Mouse (Mus musculus): ENCODE results near the gene Adgrg3. TPM values are rescaled to one million over a fixed set of nuclear protein-coding genes. Genes with fewer than 3 reads are reported as not detected.
"Not testable (repeated sequence)": the region's sequence is repeated elsewhere in the genome, so short reads cannot be mapped to it uniquely, and the experiment has no call there.

The Adgrg3 gene
- polyA plus RNA-seq, 1 experiment = 0.23 TPM

DNA sequence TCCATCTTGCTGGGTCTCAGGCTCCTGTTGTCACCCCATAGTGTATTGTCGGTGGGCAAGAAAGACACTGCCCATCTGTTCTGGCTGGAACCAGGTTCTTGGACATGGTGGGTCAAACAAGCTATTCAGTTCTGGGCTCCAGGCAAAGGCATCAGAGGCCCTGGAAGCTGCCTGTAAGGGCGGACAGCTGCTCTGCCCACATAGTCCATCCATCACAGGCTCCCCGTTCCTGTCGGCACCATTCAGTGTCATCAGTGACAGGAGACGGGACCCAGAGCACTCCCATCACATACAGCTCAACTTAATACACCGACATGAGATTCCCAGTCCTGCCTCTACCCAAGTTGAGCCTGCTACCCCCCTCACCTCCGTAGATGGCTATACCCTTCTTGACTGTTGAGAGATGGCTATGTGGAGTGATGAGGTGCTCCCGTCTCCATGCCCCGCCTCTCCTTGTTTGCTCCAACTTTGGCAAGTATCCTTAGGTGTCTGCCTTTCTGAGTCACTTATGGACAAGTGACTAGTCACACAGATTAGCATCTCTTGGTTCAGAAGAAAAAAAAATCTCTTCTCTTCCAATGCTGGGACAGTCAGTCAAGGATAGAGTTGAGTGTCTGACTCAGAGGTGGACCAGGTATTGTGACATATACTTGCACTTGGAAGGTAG is 610 bp downstream of the Adgrg3 start:
- no peak overlapping the region for H3K4me3 ChIP-seq (ENCODE audit: insufficient read depth, low read length)
- no peak overlapping the region for H3K27ac ChIP-seq (ENCODE audit: insufficient read depth, low read depth, low read length)
- TF ChIP-seq POLR2A (IDR thresholded peaks at IDR 0.05; ENCODE audit: borderline replicate concordance, low read depth, low read length) (no peak), CTCF (IDR thresholded peaks at IDR 0.05; ENCODE audit: low read depth, low read length) (no peak)
- no peaks in the 10 kb centered on the region for H3K4me1 ChIP-seq (ENCODE audit: control insufficient read depth, insufficient read depth, low read length)

DNA sequence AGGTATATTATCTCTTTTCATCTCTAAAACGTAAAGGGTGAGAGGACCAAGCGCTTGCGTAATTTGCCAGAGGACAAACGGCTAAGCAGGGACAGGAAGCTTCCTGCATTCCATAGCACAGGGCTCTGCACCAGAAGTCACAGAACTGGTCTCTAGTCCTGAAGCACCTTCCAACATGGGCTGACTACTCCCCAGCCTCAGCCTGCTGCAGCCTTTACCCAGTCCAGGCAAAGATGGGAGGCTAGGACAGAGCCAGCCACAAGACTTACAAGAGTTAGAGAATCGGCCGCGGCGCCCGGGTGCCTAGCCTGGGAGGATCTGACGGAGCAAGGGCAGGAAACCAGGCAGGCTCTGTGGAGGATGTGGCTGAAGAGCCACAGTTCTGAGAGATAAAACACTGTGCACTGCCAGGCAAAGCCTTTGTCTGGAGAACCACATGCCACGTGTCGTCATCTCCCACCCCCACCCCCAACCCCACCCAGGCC is 2.8 kb downstream of the Adgrg3 start:
- TF ChIP-seq POLR2A (IDR thresholded peaks at IDR 0.05; ENCODE audit: borderline replicate concordance, low read depth, low read length) = no peak
- TF ChIP-seq CTCF (IDR thresholded peaks at IDR 0.05; ENCODE audit: low read depth, low read length) = no peak
- peak overlapping the region; percentile 15; the same call in 1 of the 2 replicates for H3K4me3 ChIP-seq (ENCODE audit: insufficient read depth, low read length)
- peaks cover 9% of the 10 kb centered on the region for H3K4me1 ChIP-seq (ENCODE audit: control insufficient read depth, insufficient read depth, low read length)
- no peak overlapping the region for H3K27ac ChIP-seq (ENCODE audit: insufficient read depth, low read depth, low read length)

DNA sequence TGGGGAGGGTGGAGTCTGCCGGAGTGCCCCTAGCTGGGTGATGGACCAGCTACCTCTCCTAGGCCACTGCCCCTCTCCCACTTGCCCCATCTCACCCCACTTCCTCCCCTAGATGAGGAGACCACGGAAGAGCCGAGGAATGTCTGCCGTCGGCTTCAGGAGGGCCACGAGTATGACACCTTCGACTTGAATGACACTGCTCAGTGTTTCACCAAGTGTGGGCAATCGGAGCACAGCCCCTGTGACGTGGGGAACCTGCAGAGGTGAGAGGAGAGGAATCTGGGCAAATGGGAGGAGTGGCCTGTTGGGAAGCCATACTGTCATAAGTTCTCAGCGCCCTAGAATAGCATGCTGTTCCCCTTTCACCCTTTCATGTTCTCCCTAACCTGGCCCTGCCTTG is 3.3 kb downstream of the Adgrg3 start:
- Histone ChIP-seq H3K27ac (ENCODE audit: insufficient read depth, low read depth, low read length) (no peak overlapping the region), H3K4me3 (ENCODE audit: insufficient read depth, low read length) (no peak overlapping the region), H3K4me1 (ENCODE audit: control insufficient read depth, insufficient read depth, low read length) (peaks cover 9% of the 10 kb centered on the region)
- TF ChIP-seq POLR2A (IDR thresholded peaks at IDR 0.05; ENCODE audit: borderline replicate concordance, low read depth, low read length) = no peak
- TF ChIP-seq CTCF (IDR thresholded peaks at IDR 0.05; ENCODE audit: low read depth, low read length) = no peak

DNA sequence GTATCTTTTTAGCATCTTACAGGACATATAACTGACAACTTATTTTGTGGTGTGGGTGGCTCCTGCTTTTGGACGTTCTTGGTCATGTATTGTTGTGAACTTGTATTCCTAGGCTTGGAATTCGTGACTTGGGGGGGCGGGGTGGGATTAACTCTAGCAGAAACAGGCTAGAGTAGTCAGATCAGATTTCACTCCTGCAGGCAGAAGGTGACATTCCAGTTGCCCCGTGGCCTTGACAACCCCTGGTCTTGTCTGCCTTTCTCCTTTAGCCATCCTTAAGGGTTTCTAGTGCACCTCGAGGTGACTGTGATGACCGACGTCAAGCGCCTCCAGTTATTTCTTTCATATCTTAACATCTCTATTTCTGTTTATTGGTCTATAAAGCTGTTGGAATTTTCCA is 5.7 kb downstream of the Adgrg3 start:
- peaks cover 9% of the 10 kb centered on the region for H3K4me1 ChIP-seq (ENCODE audit: control insufficient read depth, insufficient read depth, low read length)
- TF ChIP-seq CTCF (IDR thresholded peaks at IDR 0.05; ENCODE audit: low read depth, low read length) (no peak), POLR2A (IDR thresholded peaks at IDR 0.05; ENCODE audit: borderline replicate concordance, low read depth, low read length) (no peak)
- H3K27ac ChIP-seq (ENCODE audit: insufficient read depth, low read depth, low read length) = no peak overlapping the region
- H3K4me3 ChIP-seq (ENCODE audit: insufficient read depth, low read length) = no peak overlapping the region

DNA sequence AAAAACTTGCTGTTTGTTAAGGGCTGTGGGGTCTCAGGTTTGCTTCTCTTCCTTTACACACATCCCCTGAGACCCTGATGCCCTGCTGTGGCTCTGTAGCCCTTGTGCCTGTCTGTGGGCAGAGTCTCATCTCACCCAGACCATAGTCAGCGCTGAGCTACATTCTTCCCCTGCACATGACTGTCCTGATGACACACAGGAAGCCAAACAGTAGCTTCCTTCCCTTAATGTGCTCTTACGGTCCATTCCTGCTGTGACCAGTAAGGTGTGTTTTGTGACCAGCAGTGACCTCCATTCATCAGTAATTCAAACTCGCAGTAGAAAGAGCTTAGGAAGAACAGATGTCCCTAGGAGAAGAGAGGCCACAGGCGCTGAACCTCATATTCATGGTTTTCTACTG is 6.9 kb downstream of the Adgrg3 start:
- H3K27ac ChIP-seq (ENCODE audit: insufficient read depth, low read depth, low read length) = no peak overlapping the region
- peaks cover 9% of the 10 kb centered on the region for H3K4me1 ChIP-seq (ENCODE audit: control insufficient read depth, insufficient read depth, low read length)
- H3K4me3 ChIP-seq (ENCODE audit: insufficient read depth, low read length) = no peak overlapping the region
- TF ChIP-seq POLR2A (IDR thresholded peaks at IDR 0.05; ENCODE audit: borderline replicate concordance, low read depth, low read length) (no peak), CTCF (IDR thresholded peaks at IDR 0.05; ENCODE audit: low read depth, low read length) (no peak)

DNA sequence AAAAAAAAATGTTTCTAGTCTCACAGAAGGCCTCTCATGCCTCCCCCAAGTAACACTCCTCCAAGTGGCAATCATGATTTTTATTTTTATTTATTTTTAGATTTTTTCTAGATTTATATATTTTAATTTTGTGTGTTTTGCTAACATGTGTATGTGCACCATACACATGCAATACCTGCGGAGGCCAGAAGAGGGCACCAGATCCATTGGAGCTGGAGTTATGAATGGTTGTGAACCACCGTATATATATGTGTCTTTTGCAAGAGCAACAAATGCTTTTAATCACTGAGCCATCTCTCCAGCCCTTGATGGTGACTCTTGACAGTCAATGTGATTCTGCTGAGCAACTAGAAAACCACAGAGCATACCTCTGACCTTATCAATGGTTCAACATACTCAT is 7.9 kb downstream of the Adgrg3 start:
- TF ChIP-seq POLR2A (IDR thresholded peaks at IDR 0.05; ENCODE audit: borderline replicate concordance, low read depth, low read length) (no peak), CTCF (IDR thresholded peaks at IDR 0.05; ENCODE audit: low read depth, low read length) (no peak)
- Histone ChIP-seq H3K4me1 (ENCODE audit: control insufficient read depth, insufficient read depth, low read length) (peaks cover 9% of the 10 kb centered on the region), H3K4me3 (ENCODE audit: insufficient read depth, low read length) (no peak overlapping the region), H3K27ac (ENCODE audit: insufficient read depth, low read depth, low read length) (no peak overlapping the region)

DNA sequence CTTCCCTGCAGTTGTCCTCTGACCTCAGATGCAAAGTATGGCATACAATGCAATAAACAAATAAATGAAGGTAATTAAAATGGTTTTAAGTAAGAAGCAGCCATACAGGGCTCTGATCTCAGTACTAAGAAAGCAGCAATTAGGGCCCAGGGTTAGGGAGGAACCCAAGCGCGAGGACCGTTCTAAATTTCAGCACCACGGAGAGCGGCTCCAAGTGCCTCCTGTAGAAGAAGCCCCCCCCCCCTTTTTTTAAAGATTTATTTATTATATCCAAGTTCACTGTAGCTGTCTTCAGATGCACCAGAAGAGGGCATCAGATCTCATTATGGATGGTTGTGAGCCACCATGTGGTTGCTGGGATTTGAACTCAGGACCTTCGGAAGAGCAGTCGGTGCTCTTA is 10.9 kb downstream of the Adgrg3 start:
- H3K4me3 ChIP-seq (ENCODE audit: insufficient read depth, low read length); H3K27ac ChIP-seq (ENCODE audit: insufficient read depth, low read depth, low read length); H3K4me1 ChIP-seq (ENCODE audit: control insufficient read depth, insufficient read depth, low read length): not testable (repeated sequence)

DNA sequence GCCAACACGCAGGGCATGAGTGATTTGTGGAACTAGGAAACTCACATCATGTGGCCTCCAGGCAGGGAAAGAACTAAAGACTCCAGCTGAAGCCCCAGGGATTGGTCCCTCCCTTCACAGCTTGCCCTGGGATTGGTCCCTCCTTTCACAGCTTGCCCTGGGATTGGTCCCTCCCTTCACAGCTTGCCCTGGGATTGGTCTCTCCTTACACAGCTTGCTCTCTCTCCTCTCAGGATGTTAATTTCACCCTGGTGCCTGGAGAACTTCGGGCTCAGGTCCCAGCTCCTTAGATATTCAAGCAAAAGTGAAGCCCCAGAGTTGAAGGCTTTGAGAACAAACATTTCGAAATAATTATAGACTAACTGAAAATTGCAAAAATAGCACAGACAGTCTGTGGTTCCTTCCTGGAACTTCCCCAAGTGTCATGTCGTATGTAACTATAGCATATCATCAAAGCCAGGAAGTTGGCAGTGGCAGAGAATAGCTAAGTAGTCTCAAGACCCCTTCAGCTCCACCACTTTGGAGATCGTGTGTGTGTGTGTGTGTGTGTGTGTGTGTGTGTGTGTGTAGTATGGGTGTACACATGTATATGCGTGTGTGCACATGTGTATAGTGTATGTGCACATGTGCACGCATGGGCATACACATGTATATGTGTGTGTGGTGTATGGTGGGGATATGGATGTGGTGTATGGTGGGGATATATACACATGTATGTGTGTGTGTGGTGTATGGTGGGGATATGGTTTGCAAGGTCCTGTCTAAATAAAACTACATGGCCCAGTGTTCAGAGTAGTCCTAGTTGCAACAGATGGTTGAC is 19.8 kb downstream of the Adgrg3 start:
- TF ChIP-seq CTCF (IDR thresholded peaks at IDR 0.05; ENCODE audit: low read depth, low read length) (no peak), POLR2A (IDR thresholded peaks at IDR 0.05; ENCODE audit: borderline replicate concordance, low read depth, low read length) (no peak)
- Histone ChIP-seq H3K27ac (ENCODE audit: insufficient read depth, low read depth, low read length) (peak overlapping the region; percentile 53), H3K4me3 (ENCODE audit: insufficient read depth, low read length) (no peak overlapping the region), H3K4me1 (ENCODE audit: control insufficient read depth, insufficient read depth, low read length) (peaks cover 13% of the 10 kb centered on the region)

DNA sequence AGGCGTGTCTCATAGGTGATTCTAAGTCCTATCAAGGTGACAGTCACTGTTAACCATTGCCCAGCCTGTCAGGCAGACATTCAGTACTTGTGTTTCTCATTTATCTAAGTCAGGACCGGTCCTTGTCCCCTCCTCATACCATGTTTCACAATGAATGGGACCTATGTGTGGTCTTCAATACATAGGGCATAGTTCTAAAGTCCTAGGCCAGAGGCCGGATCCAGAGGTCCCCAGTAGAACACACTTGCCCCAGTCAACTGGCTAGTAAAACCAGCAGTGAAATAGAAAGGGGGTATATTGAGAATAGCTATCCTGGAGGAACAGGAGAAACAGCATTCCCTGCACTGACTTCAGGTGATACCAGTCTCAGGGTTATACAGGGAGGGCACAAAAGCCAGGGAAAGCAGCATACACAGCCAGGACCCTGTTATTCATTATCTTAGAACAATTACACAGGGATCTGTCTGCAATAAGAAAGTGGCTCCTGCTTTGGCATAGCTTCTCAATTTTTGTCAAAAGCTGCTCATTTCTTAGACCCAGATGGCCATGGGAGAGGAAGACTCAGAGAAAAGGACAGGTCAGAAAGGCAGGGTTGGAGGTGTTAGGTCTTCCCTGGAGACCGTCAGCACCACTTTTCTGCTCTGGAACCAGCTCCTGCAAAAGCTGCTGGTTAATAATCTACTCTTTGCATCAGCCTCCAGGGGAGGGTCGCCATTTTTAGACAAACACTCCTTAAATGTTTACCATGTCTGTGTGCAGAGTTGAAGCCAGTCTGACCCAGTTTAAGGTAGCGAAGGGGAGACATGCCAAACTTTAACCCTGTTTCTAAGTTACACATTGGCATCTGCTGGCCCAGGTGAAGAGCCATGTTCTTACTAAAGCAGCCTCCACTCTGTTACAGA is 24.6 kb downstream of the Adgrg3 start:
- Histone ChIP-seq H3K4me3 (ENCODE audit: insufficient read depth, low read length) (no peak overlapping the region), H3K4me1 (ENCODE audit: control insufficient read depth, insufficient read depth, low read length) (peaks cover 7% of the 10 kb centered on the region), H3K27ac (ENCODE audit: insufficient read depth, low read depth, low read length) (no peak overlapping the region)
- TF ChIP-seq POLR2A (IDR thresholded peaks at IDR 0.05; ENCODE audit: borderline replicate concordance, low read depth, low read length) (no peak), CTCF (IDR thresholded peaks at IDR 0.05; ENCODE audit: low read depth, low read length) (no peak)

Data from bone marrow macrophage, adult 2 months (primary cell).